Mouse (Mus musculus): ENCODE results near the gene Lrrc8c.

The Lrrc8c gene

GRCm38 (mm10) chr5:105556291-105556690 is 37.1 kb downstream of the Lrrc8c start:
- no peak for DNase-seq (ENCODE audit: low read depth, low spot score)

DNA sequence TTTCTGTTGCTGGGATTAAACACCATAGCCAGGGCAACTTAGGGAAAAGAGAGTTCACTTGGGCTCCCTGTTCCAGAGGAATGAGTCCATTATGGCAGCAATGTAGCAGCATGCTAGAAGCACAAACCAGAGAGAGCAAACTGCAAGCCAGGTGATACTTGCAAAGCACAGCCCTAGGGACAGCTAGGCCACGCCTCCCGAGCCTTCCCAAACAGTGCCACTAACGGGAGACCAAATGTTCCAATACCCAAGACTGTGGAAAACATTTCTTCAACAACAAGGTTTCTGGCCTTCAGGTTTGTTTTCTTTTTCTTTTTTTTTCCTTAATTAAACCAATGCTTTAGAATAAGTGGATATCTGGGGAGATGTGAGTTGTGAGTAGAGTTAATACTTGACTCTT is 38.2 kb downstream of the Lrrc8c start:
- DNase-seq (ENCODE audit: low read depth, low spot score): no peak

DNA sequence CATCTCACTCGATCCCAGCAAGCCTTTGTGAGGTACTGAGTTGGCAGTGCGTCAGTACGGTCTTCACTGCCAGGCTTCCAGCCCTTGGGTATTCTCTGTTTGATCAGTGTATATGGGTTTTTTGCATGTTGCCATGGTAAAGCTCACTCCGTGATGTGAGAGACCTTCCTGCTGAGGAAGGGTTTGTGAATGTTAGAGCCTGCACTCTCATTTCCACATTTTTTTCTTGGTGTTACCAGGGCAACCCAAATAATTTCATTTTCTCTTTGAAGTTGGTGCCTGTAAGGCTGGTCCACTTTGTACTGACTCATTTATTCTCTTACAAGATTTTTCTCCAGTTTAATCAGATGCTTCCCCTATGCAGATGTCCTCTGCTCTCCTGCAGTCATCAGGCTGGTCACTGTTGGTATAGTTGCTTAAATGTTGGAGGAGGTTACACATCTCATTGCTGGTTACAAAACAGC is 38.6 kb downstream of the Lrrc8c start:
- DNase-seq (ENCODE audit: low read depth, low spot score): peak; percentile 34

DNA sequence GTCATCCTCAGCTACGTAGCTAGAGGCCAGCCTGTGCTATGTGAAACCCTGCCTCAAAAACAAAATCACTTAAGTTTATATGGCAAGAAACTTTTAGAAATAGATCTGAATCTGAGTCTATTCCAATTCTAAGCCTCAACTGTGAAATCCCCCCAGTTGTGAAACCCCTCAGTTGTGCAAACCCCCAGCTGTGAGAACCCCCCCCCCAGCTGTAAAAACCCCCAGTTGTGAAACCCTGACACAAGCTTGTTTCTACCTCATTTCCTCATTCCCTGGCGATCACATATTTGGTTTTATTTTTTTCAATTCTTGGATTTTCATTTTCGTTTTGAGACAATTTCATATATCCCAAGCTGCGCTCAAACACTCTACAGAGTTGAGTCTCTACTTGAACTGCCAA is 39.3 kb downstream of the Lrrc8c start:
- no peak for DNase-seq (ENCODE audit: low read depth, low spot score)

DNA sequence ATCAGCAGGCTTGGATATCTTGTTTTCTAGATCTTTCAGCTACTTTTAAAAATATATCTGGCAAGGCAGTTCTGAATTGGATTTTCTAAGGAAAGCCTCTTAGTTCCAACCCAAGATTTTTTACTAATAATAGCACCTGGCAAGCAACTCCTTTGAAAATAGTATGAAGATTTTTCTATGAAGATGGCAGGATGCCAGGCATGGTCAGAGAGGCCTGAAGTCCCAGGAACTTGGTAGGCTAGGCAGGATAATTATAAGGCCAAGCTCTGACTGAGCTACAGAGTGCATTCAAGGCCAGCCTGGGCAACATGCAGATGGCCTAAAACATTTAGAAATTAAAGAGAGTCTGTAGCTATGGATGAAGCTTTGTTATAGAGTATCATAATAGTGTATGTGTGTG is 42.7 kb downstream of the Lrrc8c start:
- no peak for DNase-seq (ENCODE audit: low read depth, low spot score)

DNA sequence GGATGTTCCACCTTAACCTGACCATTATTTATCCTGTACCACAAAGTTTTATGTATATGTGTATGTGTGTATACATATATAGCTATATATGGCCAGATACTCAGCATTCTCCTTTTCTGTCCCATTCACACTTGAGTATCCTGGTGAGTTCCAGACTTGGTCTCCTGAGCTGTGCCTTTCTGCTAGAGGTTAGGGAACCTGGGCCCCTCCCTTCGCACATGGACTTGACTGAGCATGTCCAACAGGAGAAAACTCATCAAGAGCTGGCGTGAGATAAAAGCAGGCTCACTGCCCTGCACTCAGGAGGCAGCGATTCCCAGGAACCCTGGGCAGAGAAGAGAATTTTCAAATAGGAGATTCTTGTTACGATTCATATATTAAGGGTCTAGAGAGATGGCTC is 45.6 kb downstream of the Lrrc8c start:
- DNase-seq (ENCODE audit: low read depth, low spot score): no peak

GRCm38 (mm10) chr5:105565824-105566223 is 46.6 kb downstream of the Lrrc8c start:
- no peak for DNase-seq (ENCODE audit: low read depth, low spot score)

GRCm38 (mm10) chr5:105566852-105567412 is 47.7 kb downstream of the Lrrc8c start:
- no peak for DNase-seq (ENCODE audit: low read depth, low spot score)

DNA sequence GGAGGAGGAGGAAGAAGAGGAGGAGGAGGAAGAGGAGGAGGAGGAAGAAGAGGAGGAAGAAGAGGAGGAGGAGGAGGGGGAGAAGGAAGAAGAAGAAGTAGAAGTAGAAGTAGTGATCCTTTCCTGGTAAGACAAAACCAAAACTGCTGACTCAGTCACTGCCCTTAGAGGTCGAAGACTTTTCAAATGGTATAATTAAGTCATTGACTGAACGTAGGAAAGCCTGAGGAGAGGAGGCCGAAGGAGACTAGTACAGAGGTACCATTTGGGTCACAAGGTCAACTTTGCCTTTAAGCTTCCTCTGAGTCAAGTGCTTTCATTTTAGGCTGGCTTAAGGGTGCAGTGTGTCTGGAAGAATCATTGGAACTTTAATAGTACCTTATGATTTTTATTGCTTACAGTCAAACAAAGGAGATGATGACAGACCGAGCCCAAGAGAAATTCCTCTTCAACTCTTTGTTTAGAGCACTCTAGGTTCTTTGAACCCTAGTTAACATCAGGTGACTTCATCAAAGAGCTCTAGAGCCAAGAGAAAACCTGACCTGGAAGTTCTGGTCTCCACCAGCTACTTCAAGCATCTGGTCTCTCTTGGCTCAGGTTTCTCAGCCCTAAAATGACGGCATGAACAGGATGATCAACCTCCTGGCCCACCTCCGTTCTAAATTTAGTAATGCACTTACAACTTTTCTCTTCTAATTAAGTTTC is 49.0 kb downstream of the Lrrc8c start:
- no peak for DNase-seq (ENCODE audit: low read depth, low spot score)

DNA sequence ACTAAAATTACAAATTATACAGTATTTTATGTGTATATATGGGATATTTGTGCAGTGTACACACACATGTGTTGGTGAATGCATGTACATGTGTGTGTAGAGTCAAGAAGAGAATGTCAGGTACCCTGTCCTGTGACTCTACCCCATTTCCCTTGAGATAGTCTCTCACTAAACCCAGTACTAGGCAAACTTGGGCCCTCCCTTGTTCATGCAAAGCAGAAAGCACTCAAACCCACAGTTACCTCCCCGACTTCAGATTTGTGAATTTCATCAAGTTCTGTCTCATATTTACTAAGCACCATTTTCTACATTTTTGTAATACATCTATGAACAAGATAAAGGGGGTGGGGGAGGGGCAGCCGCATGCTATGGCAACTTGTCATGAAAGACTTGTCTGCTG is 50.0 kb downstream of the Lrrc8c start:
- no peak for DNase-seq (ENCODE audit: low read depth, low spot score)

DNA sequence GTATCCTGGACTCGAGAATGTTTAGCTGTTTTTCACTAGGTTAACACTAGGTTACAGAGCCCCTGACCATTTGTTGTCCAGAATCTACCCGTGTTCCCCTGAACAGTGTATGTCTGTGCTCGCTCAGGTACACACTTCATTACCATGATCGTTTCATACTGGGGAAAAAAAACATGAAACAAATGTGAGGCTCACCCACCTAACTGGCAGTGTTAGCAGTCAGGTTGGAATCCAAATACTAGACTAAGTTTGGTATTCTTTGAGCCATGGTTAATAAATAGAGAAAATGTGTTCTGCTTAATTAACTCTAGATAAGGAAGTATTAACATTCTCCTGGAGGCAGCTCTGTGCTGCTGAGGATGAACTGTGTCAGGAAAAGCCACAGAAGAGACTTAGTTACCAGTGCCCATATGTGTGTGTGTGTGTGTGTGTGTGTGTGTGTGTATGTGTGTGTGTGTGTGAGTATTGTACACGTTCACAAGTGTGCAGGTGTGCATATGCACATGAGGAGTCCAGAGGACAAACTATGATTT is 53.0 kb downstream of the Lrrc8c start:
- no peak for DNase-seq (ENCODE audit: low read depth, low spot score)

DNA sequence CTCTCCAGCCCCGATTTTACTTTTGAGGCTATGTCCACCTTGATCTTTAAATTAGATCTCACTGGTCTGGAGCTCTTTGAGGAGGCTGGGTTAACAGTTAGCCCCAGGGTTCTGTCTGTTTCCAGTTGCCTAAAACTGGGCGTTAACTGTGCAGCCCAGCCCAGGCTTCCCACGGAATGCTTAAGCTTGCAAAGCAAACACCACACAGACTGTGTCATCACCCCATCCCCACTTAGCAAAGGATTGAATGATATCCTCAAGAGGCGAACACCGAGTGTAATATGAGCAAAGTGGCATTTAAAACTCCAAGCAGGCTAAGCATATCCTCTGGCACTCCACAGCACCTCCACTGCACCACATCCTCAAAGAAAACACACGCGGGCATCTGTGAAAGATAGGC is 53.7 kb downstream of the Lrrc8c start:
- no peak for DNase-seq (ENCODE audit: low read depth, low spot score)

DNA sequence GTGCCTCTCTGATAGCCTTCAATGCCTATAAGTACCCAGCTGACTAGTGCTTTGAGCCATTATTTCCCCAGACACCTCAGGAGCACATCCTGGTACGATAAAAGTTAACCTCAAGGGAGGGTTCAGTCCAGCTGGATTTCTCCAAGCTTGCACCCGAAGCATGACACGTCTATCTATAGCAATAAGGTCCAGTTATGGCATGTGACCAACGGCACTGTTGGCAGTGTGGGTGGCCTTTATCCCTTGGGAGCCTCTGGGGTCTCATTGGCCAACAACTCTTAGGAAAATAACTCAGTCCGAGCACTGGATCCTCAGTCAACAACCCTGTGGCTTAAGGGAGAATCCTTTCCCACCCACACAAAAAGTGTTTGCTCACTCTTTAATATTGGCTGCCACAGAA is 55.6 kb downstream of the Lrrc8c start:
- DNase-seq (ENCODE audit: low read depth, low spot score): no peak

DNA sequence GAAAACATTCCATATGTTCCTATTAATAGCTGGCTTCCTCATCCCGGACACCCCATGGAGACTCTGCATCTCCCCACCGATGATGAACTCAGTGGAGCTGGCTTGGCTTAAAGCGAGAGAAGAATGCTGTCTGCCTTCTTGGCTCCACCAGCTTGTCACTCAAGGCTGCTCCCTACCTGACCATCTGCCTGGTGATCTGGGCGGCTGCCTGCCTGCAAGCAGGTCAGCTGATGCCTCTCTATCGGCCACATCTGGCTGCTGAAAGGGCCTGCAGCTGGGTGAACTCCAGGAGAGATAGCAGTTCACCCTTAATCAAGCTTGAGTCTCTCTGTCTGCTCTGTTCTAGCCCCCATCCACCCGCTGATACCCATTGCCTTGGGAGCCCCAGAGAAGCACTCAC is 56.7 kb downstream of the Lrrc8c start:
- DNase-seq (ENCODE audit: low read depth, low spot score): no peak

GRCm38 (mm10) chr5:105580909-105581308 is 61.7 kb downstream of the Lrrc8c start:
- DNase-seq (ENCODE audit: low read depth, low spot score): no peak

DNA sequence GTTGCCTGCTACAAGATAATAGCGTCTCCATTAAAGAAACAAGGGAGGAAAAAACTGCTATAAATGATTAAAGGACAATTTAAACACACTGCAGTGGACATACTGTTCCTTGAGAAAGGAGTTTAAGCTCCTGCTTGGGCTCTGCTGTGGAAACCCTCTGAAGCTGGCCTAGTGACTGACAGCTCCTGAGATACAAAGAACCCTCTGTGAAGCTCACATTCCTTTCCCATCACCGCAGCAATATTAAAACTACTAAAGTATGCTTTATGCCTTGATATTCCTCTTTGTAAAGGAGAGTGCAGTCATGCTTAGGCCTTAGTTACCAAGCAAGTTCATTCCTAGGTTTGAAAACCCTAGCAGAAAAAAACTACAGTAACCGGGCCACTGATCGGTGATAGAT is 66.7 kb downstream of the Lrrc8c start:
- no peak for DNase-seq (ENCODE audit: low read depth, low spot score)

GRCm38 (mm10) chr5:105586655-105587054 is 67.5 kb downstream of the Lrrc8c start:
- no peak for DNase-seq (ENCODE audit: low read depth, low spot score)

DNA sequence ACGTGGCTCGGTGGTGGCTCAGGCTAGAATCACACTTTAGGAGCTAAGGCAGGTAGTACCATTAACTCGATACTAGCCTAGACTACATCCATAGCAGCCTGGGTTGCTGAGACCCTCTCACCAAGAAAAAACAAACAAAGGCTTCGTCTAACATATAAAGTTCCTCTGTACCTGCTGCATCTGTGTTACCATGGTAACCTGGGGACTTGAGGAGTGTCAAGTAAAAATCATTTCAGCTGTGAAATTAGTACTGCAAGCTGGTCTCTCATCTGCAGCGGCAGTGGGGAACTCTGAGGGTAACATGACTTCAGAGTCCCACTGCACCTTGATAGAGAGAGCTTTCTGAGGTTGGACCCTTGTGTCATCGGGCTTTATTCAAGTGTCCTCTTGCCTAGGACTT is 68.3 kb downstream of the Lrrc8c start:
- DNase-seq (ENCODE audit: low read depth, low spot score): no peak

GRCm38 (mm10) chr5:105588683-105589082 is 69.5 kb downstream of the Lrrc8c start:
- no peak for DNase-seq (ENCODE audit: low read depth, low spot score)

DNA sequence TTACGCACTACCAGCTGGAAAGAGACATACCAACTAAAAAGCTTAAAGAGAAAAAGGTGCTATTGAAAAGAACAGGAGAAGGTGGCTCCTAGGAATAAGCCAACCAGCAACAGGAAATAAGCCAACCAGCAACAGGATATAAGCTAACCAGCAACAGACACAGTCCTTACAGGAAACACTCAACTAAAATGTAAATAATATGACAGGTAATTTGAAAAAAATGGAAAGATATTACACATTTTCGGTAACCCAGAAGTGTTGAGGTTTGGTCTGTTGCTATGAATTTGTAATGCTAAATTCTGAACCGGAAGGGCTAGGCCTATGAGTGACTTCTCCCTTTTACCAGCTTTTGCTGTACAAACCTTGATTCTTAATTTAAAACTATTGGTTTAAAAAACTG is 69.9 kb downstream of the Lrrc8c start:
- DNase-seq (ENCODE audit: low read depth, low spot score): no peak

DNA sequence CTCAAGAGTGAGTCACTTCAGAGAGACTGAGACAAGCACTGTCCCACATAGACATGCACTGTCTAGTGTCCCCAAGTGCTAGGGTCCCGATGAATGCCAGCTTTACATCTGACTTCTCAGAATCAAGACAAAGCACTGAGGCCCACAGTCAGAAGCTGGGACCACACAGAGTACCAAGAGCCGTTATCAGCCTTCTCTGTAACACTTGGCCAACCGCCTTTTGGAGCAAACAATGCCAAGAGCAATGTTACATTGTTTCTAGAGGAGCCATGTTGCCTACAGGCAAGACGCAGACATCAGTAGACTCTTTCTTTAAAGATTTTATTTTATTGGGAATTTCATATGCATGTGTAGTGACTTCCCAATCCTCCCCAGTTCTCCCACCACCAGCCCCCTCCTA is 73.2 kb downstream of the Lrrc8c start:
- DNase-seq (ENCODE audit: low read depth, low spot score): no peak

- DNase-seq (ENCODE audit: low read depth, low spot score): no peak
Observed at GRCm38 (mm10) chr5:105593630-105594029, 74.4 kb downstream of the Lrrc8c start.

GRCm38 (mm10) chr5:105598866-105599265 is 79.7 kb downstream of the Lrrc8c start:
- no peak for DNase-seq (ENCODE audit: low read depth, low spot score)
